In the genomic region with DNA sequence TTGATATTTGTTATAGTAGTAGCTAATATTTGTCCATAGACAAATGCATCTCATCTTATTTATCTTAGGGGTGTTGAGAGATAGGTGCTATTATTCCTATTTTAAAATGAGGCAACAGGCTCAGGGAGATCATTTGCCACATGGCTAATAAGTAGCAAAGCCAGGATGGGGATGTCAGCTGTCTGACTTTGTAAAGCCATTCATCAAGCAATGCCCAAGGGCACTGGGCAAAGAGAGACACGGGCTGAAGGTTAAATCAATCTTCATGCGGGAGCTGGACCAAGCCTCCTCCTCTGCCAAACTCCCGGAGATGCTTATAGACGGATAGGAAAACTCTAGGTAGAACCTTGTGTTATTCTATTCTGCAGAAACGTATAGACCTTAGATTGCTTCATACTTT, we compare ENCODE assay signal across 32 mouse cellular contexts. TPM values are rescaled to one million over a fixed set of nuclear protein-coding genes. Genes with fewer than 3 reads are reported as not detected.
DNase-seq lines count a peak whose midpoint lies in the region; ATAC-seq and TF ChIP-seq lines count a peak whose summit lies in the region.
"Had no signal": no experiment of that assay in that cellular context is flagged by ENCODE, and none has a peak within 500 bp of the region (broad histone marks: within the 10 kb centered on the region; RNA-seq: fewer than 3 reads in every experiment).

No protein-coding gene starts in this region.

- TF ChIP-seq POLR2A in kidney, adult 2 months (IDR thresholded peaks at IDR 0.05; ENCODE audit: low read depth, low read length): no peak

- H3K27ac ChIP-seq in gastrocnemius, adult 2 months: peak overlapping the region; percentile 93
- no peak overlapping the region for H3K27ac ChIP-seq in kidney, adult 2 months (ENCODE audit: insufficient read depth, low read depth, low read length)
- H3K27ac ChIP-seq in midbrain, postnatal 0 days (ENCODE audit: low read depth, low read length): no peak overlapping the region
- no peak overlapping the region for H3K27ac ChIP-seq in midbrain, embryonic 10.5 days (replicated peaks)
- H3K27ac ChIP-seq: embryonic facial prominence, embryonic 15.5 days; heart, embryonic 15.5 days; limb, embryonic 13.5 days; liver, embryonic 15.5 days; neural tube, embryonic 15.5 days had no signal

- no peaks in the 10 kb centered on the region for H3K27me3 ChIP-seq in kidney, adult 2 months (replicated peaks; ENCODE audit: control insufficient read depth, insufficient read depth, low read length)
- H3K27me3 ChIP-seq in midbrain, postnatal 0 days (ENCODE audit: insufficient read depth, low read length): no peaks in the 10 kb centered on the region
- no peaks in the 10 kb centered on the region for H3K27me3 ChIP-seq in midbrain, embryonic 10.5 days (ENCODE audit: low read depth, poor library complexity, severe bottlenecking)
- H3K27me3 ChIP-seq: embryonic facial prominence, embryonic 15.5 days; heart, embryonic 15.5 days; limb, embryonic 13.5 days; liver, embryonic 15.5 days; neural tube, embryonic 15.5 days had no signal

- H3K4me1 ChIP-seq in kidney, adult 2 months (ENCODE audit: control insufficient read depth, insufficient read depth, low read length): no peaks in the 10 kb centered on the region
- peaks cover 2% of the 10 kb centered on the region; the same call in 1 of the 2 replicates for H3K4me1 ChIP-seq in midbrain, postnatal 0 days (ENCODE audit: insufficient read depth, low read length)
- peaks cover 18% of the 10 kb centered on the region for H3K4me1 ChIP-seq in midbrain, embryonic 10.5 days
- H3K4me1 ChIP-seq: liver, embryonic 15.5 days had no signal

- no peaks in the 10 kb centered on the region for H3K9me3 ChIP-seq in midbrain, postnatal 0 days (ENCODE audit: low read length)
- no peaks in the 10 kb centered on the region for H3K9me3 ChIP-seq in midbrain, embryonic 10.5 days (replicated peaks)
- H3K9me3 ChIP-seq: embryonic facial prominence, embryonic 15.5 days; heart, embryonic 15.5 days; limb, embryonic 13.5 days; liver, embryonic 15.5 days; neural tube, embryonic 15.5 days had no signal

- DNase-seq in adrenal gland, adult 2 months: peak; percentile 71
- no peak for DNase-seq in adrenal gland, postnatal 10 days
- no peak for DNase-seq in gastrocnemius, adult 2 months
- no peak for DNase-seq in gastrocnemius, adult 18-20 months (ENCODE audit: low spot score)
- peak; percentile 23 for DNase-seq in kidney, adult 2 months
- no peak for DNase-seq in kidney, adult 8-10 months
- DNase-seq in midbrain, postnatal 0 days (ENCODE audit: low spot score): peak; percentile 34
- DNase-seq in midbrain, embryonic 10.5 days (ENCODE audit: low spot score): no peak
- DNase-seq: cerebellum, adult 9-10 months; gastrocnemius, postnatal 36 days; heart, postnatal 36 days; kidney, adult 9 months; kidney, postnatal 14 days; layer of hippocampus, postnatal 36 days; lung, postnatal 4 days; thymus, adult 18-20 months; thymus, postnatal 4 days had no signal

- TF ChIP-seq CTCF in gastrocnemius, adult 2 months (IDR thresholded peaks at IDR 0.05): no peak
- TF ChIP-seq CTCF in kidney, adult 2 months (conservative IDR thresholded peaks at IDR 0.05; ENCODE audit: insufficient read depth, insufficient read length, low read depth, low read length): no peak
- no peak for TF ChIP-seq CTCF in midbrain, postnatal 0 days (IDR thresholded peaks at IDR 0.05)

- no peak overlapping the region for H3K4me2 ChIP-seq in midbrain, postnatal 0 days (ENCODE audit: low read depth, low read length, poor library complexity, severe bottlenecking)

- intact Hi-C loops in gastrocnemius, adult 2 months (cut with DNase I): loop anchor here (5.0 to 10.0 kb wide), 3 partner anchors 53 to 93 kb away; no protein-coding TSS in a partner anchor

- H3K36me3 ChIP-seq in kidney, adult 2 months (ENCODE audit: control insufficient read depth, insufficient read depth, low read length): no peaks in the 10 kb centered on the region
- H3K36me3 ChIP-seq in midbrain, postnatal 0 days (ENCODE audit: insufficient read depth, low read length): no peaks in the 10 kb centered on the region
- H3K36me3 ChIP-seq in midbrain, embryonic 10.5 days: no peaks in the 10 kb centered on the region
- H3K36me3 ChIP-seq: embryonic facial prominence, embryonic 15.5 days; heart, embryonic 15.5 days; limb, embryonic 13.5 days; liver, embryonic 15.5 days; neural tube, embryonic 15.5 days had no signal

- WGBS in kidney, adult 2 months: 67% methylated on average over 5 of the region's 5 CpGs
- 65% methylated on average over 5 of the region's 5 CpGs for WGBS in midbrain, postnatal 0 days
- 83% methylated on average over 5 of the region's 5 CpGs for WGBS in midbrain, embryonic 10.5 days

- ATAC-seq in midbrain, postnatal 0 days (ENCODE audit: low FRiP score): no peak
- ATAC-seq: activated CD4-positive, CD25-positive, alpha-beta regulatory T cell, adult 4 months had no signal

- no peak overlapping the region; the same call in 1 of the 2 replicates for H3K4me3 ChIP-seq in gastrocnemius, adult 2 months
- H3K4me3 ChIP-seq in kidney, adult 2 months (ENCODE audit: insufficient read depth, low read depth, low read length): no peak overlapping the region
- H3K4me3 ChIP-seq in midbrain, postnatal 0 days (ENCODE audit: low read depth, low read length): no peak overlapping the region
- H3K4me3 ChIP-seq in midbrain, embryonic 10.5 days: no peak overlapping the region
- H3K4me3 ChIP-seq: liver, embryonic 15.5 days; neural tube, embryonic 15.5 days had no signal

- H3K9ac ChIP-seq in midbrain, postnatal 0 days (replicated peaks; ENCODE audit: low read length, poor library complexity, severe bottlenecking): no peak overlapping the region
- H3K9ac ChIP-seq: embryonic facial prominence, embryonic 15.5 days; heart, embryonic 15.5 days; limb, embryonic 13.5 days; liver, embryonic 15.5 days; neural tube, embryonic 15.5 days had no signal

RNA-seq across cellular contexts. Expression of gene Palmd, which starts 1.0 kb away (rescaled TPM):
- 10 to 100 TPM; 38.3 to 67.9 TPM for total RNA-seq in adrenal gland, adult 2 months (2021)
- 2.3 and 3.3 TPM in 2 replicates for polyA plus RNA-seq in adrenal gland, adult 2 months (2012; rRNA removed)
- 10 to 100 TPM; 59.5 to 68.1 TPM for total RNA-seq in adrenal gland, postnatal 10 days (2021)
- 10 to 100 TPM; 25.3 to 37.5 TPM for total RNA-seq in gastrocnemius, adult 2 months (2021)
- 10 to 100 TPM; 19.4 to 30.3 TPM for total RNA-seq in gastrocnemius, adult 18-20 months (2021)
- 1.3 and 2.0 TPM in 2 replicates for polyA plus RNA-seq in kidney, adult 2 months (2012; rRNA removed)
- 3.5 and 10.7 TPM in 2 replicates for total RNA-seq in midbrain, postnatal 0 days (2014; rRNA removed)
- polyA plus RNA-seq in midbrain, postnatal 0 days (2015; fragmentation: Nextera tagmentation; extraction: Ambion mirVana): 6.1 and 6.7 TPM in 2 replicates
- 1.2 and 3.0 TPM in 2 replicates for polyA plus RNA-seq in midbrain, embryonic 10.5 days (2016; fragmentation: Nextera tagmentation; extraction: Ambion mirVana)
- total RNA-seq: common myeloid progenitor, adult 5-6 weeks; megakaryocyte-erythroid progenitor cell, adult 5-6 weeks had no signal
- polyA plus RNA-seq: activated CD4-positive, CD25-positive, alpha-beta regulatory T cell, adult 4 months had no signal

RNA-seq across cellular contexts. Expression of gene 4930455H04Rik, which starts 1.7 kb away (rescaled TPM):
- not detected for total RNA-seq in adrenal gland, adult 2 months (2021)
- not detected in 2 replicates for polyA plus RNA-seq in adrenal gland, adult 2 months (2012; rRNA removed)
- total RNA-seq in adrenal gland, postnatal 10 days (2021): under 1 TPM in 1 of 2 experiments, not detected in 1; 0.21 TPM
- total RNA-seq in gastrocnemius, adult 2 months (2021): under 1 TPM in 1 of 2 experiments, not detected in 1; 0.18 TPM
- total RNA-seq in gastrocnemius, adult 18-20 months (2021): not detected
- polyA plus RNA-seq in kidney, adult 2 months (2012; rRNA removed): not detected in 2 replicates
- not detected in 2 replicates for total RNA-seq in midbrain, postnatal 0 days (2014; rRNA removed)
- polyA plus RNA-seq in midbrain, postnatal 0 days (2015; fragmentation: Nextera tagmentation; extraction: Ambion mirVana): not detected in 2 replicates
- polyA plus RNA-seq in midbrain, embryonic 10.5 days (2016; fragmentation: Nextera tagmentation; extraction: Ambion mirVana): not detected in 2 replicates
- total RNA-seq: common myeloid progenitor, adult 5-6 weeks; heart, postnatal 36 days; layer of hippocampus, adult 8-10 months; layer of hippocampus, postnatal 36 days; left cerebral cortex, postnatal 10 days; megakaryocyte-erythroid progenitor cell, adult 5-6 weeks had no signal
- polyA plus RNA-seq: activated CD4-positive, CD25-positive, alpha-beta regulatory T cell, adult 4 months; embryonic facial prominence, embryonic 15.5 days; forebrain, embryonic 16.5 days; heart, embryonic 15.5 days; intestine, embryonic 14.5 days; limb, embryonic 13.5 days; liver, embryonic 15.5 days; lung, embryonic 16.5 days; neural tube, embryonic 15.5 days; small intestine, adult 2 months; stomach, embryonic 16.5 days had no signal

Comparison
In these comparisons a context has a peak if more than half of its experiments do, and no peak if none do; other contexts are left out.
1. DNase-seq: peak in adrenal gland, adult 2 months (single experiment), kidney, adult 2 months (single experiment) and midbrain, postnatal 0 days (single experiment); none in adrenal gland, postnatal 10 days (single experiment), gastrocnemius, adult 2 months (single experiment), gastrocnemius, adult 18-20 months (single experiment), kidney, adult 8-10 months (0 of 2) and midbrain, embryonic 10.5 days (single experiment).